Mouse (Mus musculus) liver, embryonic 18 days (tissue): ENCODE data around the gene Zfp280d. TPM values are rescaled to one million over a fixed set of nuclear protein-coding genes. Genes with fewer than 3 reads are reported as not detected.

Experiments used
- polyA plus RNA-seq: library from polyadenylated mRNA; depleted of rRNA; stranded (reverse); fragments of >200 nt; gene quantifications from 2 replicates; pipeline ENCODE4 v1.2.3, GENCODE M21; 2012; rRNA removed

Gene Zfp280d
- polyA plus RNA-seq: 11.4 and 13.4 TPM in 2 replicates

GRCm38 (mm10) chr9:72274677-72275076 lies at the start of gene Zfp280d:
Gene Zfp280d, plus strand, starts transcription at chr9:72274860.

Other genes with a start within 250 kb of the Zfp280d start
- 12.7 and 13.1 TPM in 2 replicates for gene Tcf12, start 163.0 kb upstream of the Zfp280d start, polyA plus RNA-seq
- 30.9 and 35.5 TPM in 2 replicates for gene Mns1, start 163.2 kb downstream of the Zfp280d start, polyA plus RNA-seq
- gene Tex9, start 217.4 kb downstream of the Zfp280d start, polyA plus RNA-seq: 2.5 and 3.0 TPM in 2 replicates